Mouse (Mus musculus) spleen, adult 2 months (tissue): ENCODE measurements around the gene Eif2b4.

Experiments
- CTCF ChIP-seq: fragments of 200-500 bp; IDR thresholded peaks from 2 replicates; pipeline ENCODE4 v1.5.1; 2011; ENCODE audit warnings: mild to moderate bottlenecking, inconsistent platforms; ENCODE audit not compliant: insufficient read depth, insufficient read length, insufficient replicate concordance; ENCODE audit errors: extremely low read depth
- POLR2A ChIP-seq: fragments of 200-500 bp; IDR thresholded peaks from 2 replicates; pipeline ENCODE4 v1.6.1; 2011; ENCODE audit warnings: low read depth, low read length, inconsistent platforms

DNA sequence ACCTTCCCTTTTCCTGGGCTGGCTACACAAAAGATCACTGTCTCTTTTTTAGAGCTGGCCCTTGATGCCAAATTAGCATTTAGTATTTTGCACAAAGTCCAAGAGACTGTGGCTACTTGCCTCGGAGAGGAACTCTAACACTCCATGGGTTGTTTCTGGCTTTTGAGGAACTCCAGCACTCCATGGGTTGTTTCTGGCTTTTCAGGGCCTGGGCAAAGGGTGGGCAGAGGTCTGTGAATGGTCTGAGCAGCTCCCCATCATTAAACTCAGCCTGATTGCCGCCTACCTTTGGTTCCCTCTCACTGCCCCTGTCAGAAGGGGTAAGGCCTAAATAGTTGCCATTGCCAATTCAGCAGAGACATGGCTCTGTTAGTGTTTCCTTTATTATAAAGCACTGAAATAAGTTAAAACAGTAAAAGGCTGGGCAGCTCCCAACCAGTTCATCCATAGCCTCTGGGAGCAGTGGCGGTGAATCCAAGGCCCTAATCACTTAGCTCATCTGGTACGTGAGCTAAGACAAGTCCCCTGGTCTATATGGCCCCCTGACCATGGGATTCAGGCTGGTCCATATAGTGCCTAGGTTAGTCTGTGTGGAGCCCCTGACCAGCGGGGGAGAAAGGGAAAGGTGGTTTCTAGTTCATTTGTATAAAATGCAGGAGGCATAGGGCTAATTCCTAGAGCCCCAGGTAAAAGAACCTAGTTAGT is 5.5 kb upstream of the Eif2b4 start:
- TF ChIP-seq POLR2A (no peak), CTCF (no peak)
